Mouse (Mus musculus): ENCODE results near the gene Slfn8. TPM values are rescaled to one million over a fixed set of nuclear protein-coding genes. Genes with fewer than 3 reads are reported as not detected.
"Not testable (repeated sequence)": the region's sequence is repeated elsewhere in the genome, so short reads cannot be mapped to it uniquely, and the experiment has no call there.

Gene Slfn8
- polyA plus RNA-seq, 1 experiment from 2014 or later = 0.32 TPM

- Histone ChIP-seq H3K27me3 (replicated peaks) (no peaks in the 10 kb centered on the region), H3K36me3 (no peaks in the 10 kb centered on the region), H3K9ac (no peak overlapping the region), H3K4me2 (no peak overlapping the region), H3K4me1 (no peaks in the 10 kb centered on the region), H3K4me3 (no peak overlapping the region), H3K9me3 (0 out of 2 replicates have a peak, but pooled peaks cover 5% of the 10 kb centered on the region), H3K27ac (replicated peaks) (no peak overlapping the region)
- ATAC-seq (ENCODE audit: extremely low read depth, insufficient number of reproducible peaks, low FRiP score, low TSS enrichment) = no peak
- WGBS = 72% methylated on average over 3 of the region's 3 CpGs
Observed at GRCm38 (mm10) chr11:83045642-83046041, 25.0 kb upstream of the Slfn8 start.

GRCm38 (mm10) chr11:83043891-83044290, 23.3 kb upstream of the Slfn8 start:
- WGBS = 69% methylated on average over 4 of the region's 4 CpGs
- H3K4me1 ChIP-seq = no peaks in the 10 kb centered on the region; the same call in 1 of the 2 replicates
- no peaks in the 10 kb centered on the region for H3K36me3 ChIP-seq
- no peak for ATAC-seq (ENCODE audit: extremely low read depth, insufficient number of reproducible peaks, low FRiP score, low TSS enrichment)
- no peak overlapping the region for H3K27ac ChIP-seq (replicated peaks)
- no peak overlapping the region for H3K9ac ChIP-seq
- no peak overlapping the region for H3K4me2 ChIP-seq
- no peak overlapping the region for H3K4me3 ChIP-seq
- H3K27me3 ChIP-seq (replicated peaks) = no peaks in the 10 kb centered on the region
- no peaks in the 10 kb centered on the region for H3K9me3 ChIP-seq

- no peaks in the 10 kb centered on the region; the same call in 1 of the 2 replicates for H3K4me1 ChIP-seq
- no peak for ATAC-seq (ENCODE audit: extremely low read depth, insufficient number of reproducible peaks, low FRiP score, low TSS enrichment)
- no peak overlapping the region for H3K27ac ChIP-seq (replicated peaks)
- no peaks in the 10 kb centered on the region for H3K27me3 ChIP-seq (replicated peaks)
- no peaks in the 10 kb centered on the region for H3K36me3 ChIP-seq
- no peak overlapping the region for H3K9ac ChIP-seq
- H3K9me3 ChIP-seq = no peaks in the 10 kb centered on the region
- no peak overlapping the region for H3K4me3 ChIP-seq
- no peak overlapping the region for H3K4me2 ChIP-seq
Observed at GRCm38 (mm10) chr11:83041000-83041399, 20.4 kb upstream of the Slfn8 start.

GRCm38 (mm10) chr11:83040325-83040724, 19.7 kb upstream of the Slfn8 start:
- WGBS = 29% methylated on average over 1 of the region's 1 CpGs
- no peak for ATAC-seq (ENCODE audit: extremely low read depth, insufficient number of reproducible peaks, low FRiP score, low TSS enrichment)
- Histone ChIP-seq H3K4me1 (no peaks in the 10 kb centered on the region; the same call in 1 of the 2 replicates), H3K4me2 (peak overlapping the region; percentile 65), H3K4me3 (peak overlapping the region; percentile 40), H3K27me3 (replicated peaks) (no peaks in the 10 kb centered on the region), H3K9ac (no peak overlapping the region), H3K9me3 (no peaks in the 10 kb centered on the region), H3K36me3 (no peaks in the 10 kb centered on the region), H3K27ac (replicated peaks) (no peak overlapping the region)

DNA sequence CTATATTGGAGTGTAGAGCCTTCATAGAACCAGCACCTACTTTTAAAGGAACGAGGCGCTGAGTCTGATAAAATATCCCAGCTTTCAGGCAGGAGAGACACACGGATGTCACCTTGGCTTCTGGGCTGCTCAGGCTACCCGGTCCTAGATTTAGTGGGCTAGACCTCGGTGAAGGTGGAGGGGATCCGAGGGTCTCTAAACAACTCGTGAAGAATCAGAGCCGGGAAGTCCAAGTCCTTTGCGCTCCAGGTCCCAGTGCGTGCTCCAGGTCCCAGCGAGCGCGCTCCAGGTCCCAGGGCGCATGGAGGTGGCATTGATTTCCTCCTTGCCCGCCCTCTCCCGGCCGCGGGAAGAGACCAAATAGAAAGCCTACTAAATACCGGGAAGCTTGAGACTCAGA, 19.2 kb upstream of the Slfn8 start:
- Histone ChIP-seq H3K36me3 (no peaks in the 10 kb centered on the region), H3K9me3 (no peaks in the 10 kb centered on the region), H3K9ac (peak overlapping the region; percentile 52; the same call in 1 of the 2 replicates), H3K27ac (replicated peaks) (no peak overlapping the region), H3K27me3 (replicated peaks) (no peaks in the 10 kb centered on the region), H3K4me2 (peak overlapping the region; percentile 65), H3K4me1 (no peaks in the 10 kb centered on the region; the same call in 1 of the 2 replicates), H3K4me3 (peak overlapping the region; percentile 40)
- 11% methylated on average over 19 of the region's 19 CpGs for WGBS
- no peak for ATAC-seq (ENCODE audit: extremely low read depth, insufficient number of reproducible peaks, low FRiP score, low TSS enrichment)

DNA sequence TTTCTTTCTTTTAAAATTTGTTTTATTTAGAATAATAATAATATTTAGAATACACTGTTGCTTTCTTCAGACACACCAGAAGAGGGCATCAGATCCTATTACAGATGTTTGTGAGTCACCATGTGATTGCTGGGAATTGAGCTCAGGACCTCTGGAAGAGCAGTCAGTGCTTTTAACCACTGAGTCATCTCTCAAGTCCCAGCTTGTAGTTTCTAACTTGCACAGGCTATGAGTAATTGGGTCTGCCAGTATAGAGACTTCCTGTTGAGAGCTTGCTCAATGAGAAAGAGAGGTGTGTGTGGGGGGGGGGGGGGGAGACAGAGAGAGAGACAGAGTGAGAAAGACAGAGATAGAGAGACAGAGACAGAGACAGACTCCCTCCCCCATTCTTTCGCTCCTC, 18.5 kb upstream of the Slfn8 start:
- 14% methylated on average over 1 of the region's 1 CpGs for WGBS
- Histone ChIP-seq H3K4me1 (no peaks in the 10 kb centered on the region; the same call in 1 of the 2 replicates), H3K36me3 (no peaks in the 10 kb centered on the region), H3K4me3 (no peak overlapping the region), H3K9me3 (no peaks in the 10 kb centered on the region), H3K27me3 (replicated peaks) (no peaks in the 10 kb centered on the region), H3K27ac (replicated peaks) (no peak overlapping the region), H3K9ac (no peak overlapping the region), H3K4me2 (peak overlapping the region; percentile 65)
- no peak for ATAC-seq (ENCODE audit: extremely low read depth, insufficient number of reproducible peaks, low FRiP score, low TSS enrichment)

DNA sequence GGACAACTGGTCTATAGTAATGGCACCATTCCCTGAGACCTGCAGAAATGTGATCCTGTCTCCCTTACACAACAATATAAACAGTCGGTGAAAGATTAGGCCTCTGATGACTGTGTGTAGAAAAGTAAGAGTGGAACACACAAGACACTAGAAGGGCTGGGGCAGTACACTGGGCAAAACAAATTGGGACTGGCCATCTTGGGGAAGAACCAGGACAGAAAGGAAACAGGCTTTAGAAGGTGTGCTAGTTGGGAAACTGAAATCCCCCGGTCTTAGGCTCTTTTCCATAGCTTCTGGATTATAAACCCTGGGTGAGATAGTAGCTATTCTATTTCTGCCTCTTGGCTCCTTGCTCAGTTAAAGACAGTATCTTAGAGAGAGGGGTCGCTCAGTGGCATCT, 18.1 kb upstream of the Slfn8 start:
- not testable (repeated sequence) for H3K9ac ChIP-seq; H3K9me3 ChIP-seq; H3K27ac ChIP-seq (replicated peaks); H3K4me2 ChIP-seq; H3K4me3 ChIP-seq; ATAC-seq (ENCODE audit: extremely low read depth, insufficient number of reproducible peaks, low FRiP score, low TSS enrichment); H3K4me1 ChIP-seq; H3K36me3 ChIP-seq; H3K27me3 ChIP-seq (replicated peaks)
- WGBS = 73% methylated on average over 3 of the region's 3 CpGs

- WGBS = 66% methylated on average over 18 of the region's 18 CpGs
- H3K36me3 ChIP-seq; H3K9me3 ChIP-seq; H3K27me3 ChIP-seq (replicated peaks); H3K9ac ChIP-seq; H3K27ac ChIP-seq (replicated peaks); ATAC-seq (ENCODE audit: extremely low read depth, insufficient number of reproducible peaks, low FRiP score, low TSS enrichment); H3K4me1 ChIP-seq; H3K4me3 ChIP-seq: not testable (repeated sequence)
- H3K4me2 ChIP-seq = peak overlapping the region; percentile 19
Observed at GRCm38 (mm10) chr11:83019561-83020519, 770 bp downstream of the Slfn8 start.

DNA sequence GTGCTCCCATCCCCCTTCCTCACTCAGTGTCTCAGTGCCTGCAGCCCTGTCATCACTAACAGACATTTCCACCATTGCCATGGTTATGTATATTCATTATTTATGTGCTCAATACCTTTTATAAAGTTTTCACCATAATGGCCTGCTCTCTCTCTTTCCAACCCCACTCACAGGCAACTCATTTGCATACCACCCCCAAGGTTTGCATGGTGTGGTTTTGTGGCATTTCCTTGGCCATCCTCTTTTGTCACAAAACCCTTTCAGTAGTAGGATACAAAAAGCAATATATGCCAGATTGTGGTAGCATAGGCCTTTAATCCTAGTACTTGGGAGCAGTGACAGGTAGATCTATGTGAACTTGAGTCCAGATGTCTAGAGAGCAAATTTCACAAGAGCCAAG, 4.5 kb downstream of the Slfn8 start:
- Histone ChIP-seq H3K27me3 (replicated peaks) (no peaks in the 10 kb centered on the region), H3K4me3 (no peak overlapping the region), H3K27ac (replicated peaks) (no peak overlapping the region), H3K4me2 (no peak overlapping the region), H3K36me3 (no peaks in the 10 kb centered on the region), H3K4me1 (no peaks in the 10 kb centered on the region), H3K9me3 (no peaks in the 10 kb centered on the region), H3K9ac (no peak overlapping the region)
- ATAC-seq (ENCODE audit: extremely low read depth, insufficient number of reproducible peaks, low FRiP score, low TSS enrichment) = no peak

DNA sequence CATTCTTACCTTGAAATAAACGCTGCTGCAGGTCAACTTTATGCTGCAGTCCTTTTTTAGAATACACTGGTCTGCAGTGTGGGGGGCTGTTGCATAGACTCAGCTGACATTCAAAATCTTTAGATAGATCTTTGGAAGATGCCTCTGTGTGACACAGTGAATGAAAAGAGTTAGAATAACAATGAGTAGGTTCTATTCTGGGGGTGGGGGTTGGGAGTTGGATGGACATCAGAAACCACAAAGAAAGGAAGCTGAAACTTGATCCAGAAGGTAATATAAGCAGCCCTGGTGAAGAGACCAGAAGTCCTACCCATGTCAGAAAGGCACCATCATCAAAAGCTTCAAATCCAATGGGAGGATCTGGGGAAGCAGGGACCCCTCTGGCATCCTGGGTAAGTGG, 7.3 kb downstream of the Slfn8 start:
- no peak for ATAC-seq (ENCODE audit: extremely low read depth, insufficient number of reproducible peaks, low FRiP score, low TSS enrichment)

DNA sequence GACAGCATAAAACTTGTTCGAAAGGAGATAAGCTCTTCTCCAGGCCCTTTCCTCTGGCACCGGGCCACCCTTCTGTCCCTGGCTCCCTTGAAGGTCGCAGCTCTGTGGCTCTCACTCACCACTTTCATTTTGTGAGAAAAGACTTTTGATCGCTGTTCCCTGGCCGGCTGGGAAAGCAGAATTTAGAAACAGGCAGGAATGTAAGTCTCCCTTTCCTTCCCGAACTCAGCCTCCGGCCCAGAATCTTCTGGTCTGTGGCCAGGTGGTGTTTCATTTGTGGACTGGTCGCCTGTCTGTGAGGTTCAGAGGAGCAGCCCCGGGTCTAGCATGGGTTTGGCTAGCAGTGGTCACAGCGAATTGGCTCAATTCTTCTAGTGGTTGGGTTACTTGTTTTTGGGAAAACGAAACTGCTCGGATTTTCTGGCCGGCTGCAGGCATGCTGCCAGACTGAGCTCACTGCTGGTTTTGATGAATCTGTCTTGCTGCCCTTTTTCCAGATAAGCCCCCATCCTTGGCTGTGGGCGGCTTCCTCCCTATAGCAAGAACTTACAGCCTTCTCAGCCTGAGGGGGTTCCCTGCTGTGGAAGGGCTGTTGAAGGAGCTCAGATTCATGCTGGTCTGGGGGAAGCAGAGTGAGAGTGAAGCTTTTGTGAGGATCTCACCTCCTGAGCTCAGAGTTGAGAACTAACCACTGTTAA, 29.0 kb downstream of the Slfn8 start, which contains the start of gene Slfn9:
Slfn9 (minus strand) TSS at position 362 of the 698 bp plus-strand sequence.
- no peaks in the 10 kb centered on the region for H3K27me3 ChIP-seq (replicated peaks)
- WGBS = 3% methylated on average over 14 of the region's 14 CpGs
- H3K4me3 ChIP-seq = peak within 1 kb of the TSS; percentile 67
- no peak for ATAC-seq (ENCODE audit: extremely low read depth, insufficient number of reproducible peaks, low FRiP score, low TSS enrichment)
- no peaks in the 10 kb centered on the region for H3K9me3 ChIP-seq
- H3K4me1 ChIP-seq = peaks cover 25% of the 10 kb centered on the region
- H3K36me3 ChIP-seq = peaks cover 15% of the 10 kb centered on the region
- H3K27ac ChIP-seq (replicated peaks) = peak within 1 kb of the TSS; percentile 89
- peak within 1 kb of the TSS; percentile 87 for H3K9ac ChIP-seq
- H3K4me2 ChIP-seq = peak within 1 kb of the TSS; percentile 88

More for the DNA sequence above, 7.3 kb downstream of the Slfn8 start:
- H3K27me3 ChIP-seq (replicated peaks) = no peaks in the 10 kb centered on the region; the same call in 1 of the 2 replicates
- H3K9ac ChIP-seq = no peak overlapping the region
- no peak overlapping the region for H3K4me3 ChIP-seq
- no peak overlapping the region for H3K27ac ChIP-seq (replicated peaks)
- H3K36me3 ChIP-seq = no peaks in the 10 kb centered on the region
- no peak overlapping the region for H3K4me2 ChIP-seq
- H3K4me1 ChIP-seq = no peaks in the 10 kb centered on the region
- H3K9me3 ChIP-seq = no peaks in the 10 kb centered on the region
- 68% methylated on average over 1 of the region's 1 CpGs for WGBS

Measured in heart, embryonic 13.5 days (tissue).